Mouse (Mus musculus) E14TG2a.4 (cell line): Measurements from ENCODE around the gene Idnk.

Source experiments
- H3K27me3 ChIP-seq: 2 replicates; pipeline ENCODE4 v1.6.1; 2014; ENCODE audit warnings: low read length, control low read depth; ENCODE audit not compliant: insufficient read depth
- H3K36me3 ChIP-seq: 2 replicates; pipeline ENCODE4 v1.6.1; 2014; ENCODE audit warnings: low read length, control low read depth; ENCODE audit not compliant: insufficient read depth
- H3K4me1 ChIP-seq: replicated peaks from 2 replicates; pipeline ENCODE4 v1.6.1; 2014; ENCODE audit warnings: low read depth, low read length, control low read depth
- H3K4me3 ChIP-seq: replicated peaks from 2 replicates; pipeline ENCODE4 v1.5.1; 2014; ENCODE audit warnings: mild to moderate bottlenecking, low read length
- H3K9me3 ChIP-seq: 2 replicates; pipeline ENCODE4 v1.6.1; 2014; ENCODE audit warnings: low read length, control low read depth
- CTCF ChIP-seq: conservative IDR thresholded peaks from 2 replicates; pipeline ENCODE4 v1.5.1; 2014; ENCODE audit warnings: low read length
- NANOG ChIP-seq: IDR thresholded peaks from 2 replicates; pipeline ENCODE4 v1.6.1; 2014; ENCODE audit warnings: borderline replicate concordance, low read length, mixed read lengths
- POU5F1 ChIP-seq: IDR thresholded peaks from 2 replicates; pipeline ENCODE4 v1.6.1; 2014; ENCODE audit warnings: low read length, borderline replicate concordance

Idnk gene

DNA sequence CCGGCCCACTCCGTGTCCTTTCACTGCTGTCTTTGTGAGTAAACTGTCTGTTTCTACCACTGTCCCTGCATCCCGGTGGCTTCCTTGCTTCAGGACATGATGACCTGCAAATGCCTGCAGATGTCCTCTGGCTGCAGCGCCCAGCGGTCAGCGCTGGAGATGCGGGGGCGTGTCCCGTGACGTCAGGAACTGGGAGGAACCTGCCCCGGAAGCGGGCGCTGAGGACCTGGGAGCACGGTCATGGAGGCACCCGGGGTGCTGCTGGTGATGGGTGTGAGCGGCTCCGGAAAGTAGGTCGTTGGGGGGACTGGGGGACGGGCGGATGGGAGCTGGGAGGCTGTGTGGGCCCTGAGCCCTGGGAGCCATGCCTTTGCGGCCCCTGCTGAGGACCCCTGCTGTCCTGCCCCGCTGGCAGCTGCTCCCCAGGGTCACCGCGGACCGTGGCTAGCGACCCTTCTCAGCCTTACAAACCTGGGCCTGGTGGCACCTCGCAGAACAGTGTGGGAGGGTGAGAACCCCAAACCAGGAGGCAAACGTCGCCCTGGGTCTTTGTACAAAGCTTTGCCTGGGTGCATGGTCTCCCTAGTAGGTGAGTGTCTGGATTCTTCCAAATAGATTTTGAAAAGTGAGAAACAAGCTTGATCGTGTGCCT lies at the start of gene Idnk:
Gene Idnk (plus strand): TSS at position 203 of the 652 bp plus-strand sequence.
- H3K36me3 ChIP-seq, result 0 out of 2 replicates have a peak, but pooled peaks cover 7% of the 10 kb centered on the region
- peaks cover 28% of the 10 kb centered on the region for H3K4me1 ChIP-seq
- peaks cover 22% of the 10 kb centered on the region for H3K27me3 ChIP-seq
- peak within 1 kb of the TSS; percentile 85 for H3K4me3 ChIP-seq
- TF ChIP-seq NANOG (no peak), CTCF (no peak), POU5F1 (no peak)
- H3K9me3 ChIP-seq, result 0 out of 2 replicates have a peak, but pooled peaks cover 6% of the 10 kb centered on the region

DNA sequence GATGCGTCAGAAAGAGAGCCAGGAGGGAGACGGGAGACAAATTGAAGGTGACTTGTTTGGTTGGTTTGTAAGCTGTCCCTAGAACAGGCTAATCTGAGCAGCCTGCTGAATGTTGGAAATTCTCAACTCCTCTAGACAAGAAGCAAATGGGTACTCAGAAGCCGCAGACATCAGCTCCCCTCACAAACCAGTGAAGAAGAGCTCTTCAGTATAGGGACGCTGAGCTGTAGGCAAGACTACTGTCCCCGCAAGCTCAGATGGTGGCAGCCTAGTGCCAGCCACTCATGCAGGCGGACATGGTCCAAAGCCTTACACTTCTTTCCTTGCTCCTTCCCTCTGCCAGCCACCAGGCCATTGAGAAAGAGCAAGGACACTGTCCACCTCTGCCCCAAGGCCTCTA lies 46.1 kb upstream of the Idnk start:
- TF ChIP-seq POU5F1, result no peak
- no peak for TF ChIP-seq CTCF
- no peak for TF ChIP-seq NANOG
- Histone ChIP-seq H3K9me3 (no peaks in the 10 kb centered on the region), H3K4me1 (peaks cover 17% of the 10 kb centered on the region), H3K4me3 (no peak overlapping the region), H3K27me3 (peaks cover 54% of the 10 kb centered on the region), H3K36me3 (no peaks in the 10 kb centered on the region)

DNA sequence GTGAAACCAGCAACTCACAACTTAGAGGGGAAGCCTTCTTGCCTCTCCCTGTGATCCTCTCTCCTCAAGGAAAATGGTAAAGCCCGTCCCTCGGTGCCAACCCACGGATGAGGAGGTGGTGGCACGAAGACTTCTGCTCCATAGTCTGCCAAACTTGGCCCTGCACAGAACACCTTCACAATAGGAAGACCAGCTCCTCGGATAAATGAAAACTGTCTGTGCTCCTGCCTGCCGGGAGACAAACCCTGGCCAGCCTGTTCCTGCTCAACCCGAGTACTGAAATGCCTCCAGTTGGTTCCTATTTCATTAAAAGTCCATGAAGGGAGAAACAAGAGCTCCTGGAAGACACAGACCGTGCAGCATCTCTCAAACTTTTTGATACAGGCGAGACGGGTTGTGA lies 45.3 kb upstream of the Idnk start:
- TF ChIP-seq CTCF (no peak), NANOG (no peak), POU5F1 (no peak)
- peaks cover 18% of the 10 kb centered on the region for H3K4me1 ChIP-seq
- peaks cover 54% of the 10 kb centered on the region for H3K27me3 ChIP-seq

DNA sequence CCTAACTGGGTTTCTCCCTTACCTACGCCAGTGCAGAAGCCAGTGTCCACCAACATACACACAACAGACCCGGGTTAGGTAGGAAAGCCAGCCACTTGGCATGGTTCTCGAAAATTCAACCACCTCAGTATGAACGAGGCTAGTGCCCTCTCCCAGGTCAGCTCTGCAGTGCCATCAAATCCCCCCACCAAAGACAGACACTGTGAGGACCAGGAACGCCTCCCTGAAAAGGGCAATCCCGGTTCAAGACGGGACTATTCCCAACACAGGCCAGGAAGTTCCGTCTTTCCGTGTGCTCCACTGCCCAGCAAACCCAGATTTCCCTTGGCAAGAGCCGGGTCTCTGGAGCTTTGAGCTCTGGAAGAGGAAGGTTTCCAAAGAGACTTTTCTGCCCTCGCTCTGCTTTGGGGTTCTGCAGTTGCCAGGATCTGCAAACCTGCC lies 44.8 kb upstream of the Idnk start:
- Histone ChIP-seq H3K36me3 (no peaks in the 10 kb centered on the region), H3K4me3 (peak overlapping the region; percentile 67), H3K27me3 (peaks cover 54% of the 10 kb centered on the region), H3K9me3 (no peaks in the 10 kb centered on the region), H3K4me1 (peaks cover 23% of the 10 kb centered on the region)
- TF ChIP-seq CTCF (no peak), POU5F1 (no peak), NANOG (no peak)

More for the DNA sequence above, 45.3 kb upstream of the Idnk start:
- Histone ChIP-seq H3K4me3 (no peak overlapping the region), H3K9me3 (no peaks in the 10 kb centered on the region), H3K36me3 (no peaks in the 10 kb centered on the region)

DNA sequence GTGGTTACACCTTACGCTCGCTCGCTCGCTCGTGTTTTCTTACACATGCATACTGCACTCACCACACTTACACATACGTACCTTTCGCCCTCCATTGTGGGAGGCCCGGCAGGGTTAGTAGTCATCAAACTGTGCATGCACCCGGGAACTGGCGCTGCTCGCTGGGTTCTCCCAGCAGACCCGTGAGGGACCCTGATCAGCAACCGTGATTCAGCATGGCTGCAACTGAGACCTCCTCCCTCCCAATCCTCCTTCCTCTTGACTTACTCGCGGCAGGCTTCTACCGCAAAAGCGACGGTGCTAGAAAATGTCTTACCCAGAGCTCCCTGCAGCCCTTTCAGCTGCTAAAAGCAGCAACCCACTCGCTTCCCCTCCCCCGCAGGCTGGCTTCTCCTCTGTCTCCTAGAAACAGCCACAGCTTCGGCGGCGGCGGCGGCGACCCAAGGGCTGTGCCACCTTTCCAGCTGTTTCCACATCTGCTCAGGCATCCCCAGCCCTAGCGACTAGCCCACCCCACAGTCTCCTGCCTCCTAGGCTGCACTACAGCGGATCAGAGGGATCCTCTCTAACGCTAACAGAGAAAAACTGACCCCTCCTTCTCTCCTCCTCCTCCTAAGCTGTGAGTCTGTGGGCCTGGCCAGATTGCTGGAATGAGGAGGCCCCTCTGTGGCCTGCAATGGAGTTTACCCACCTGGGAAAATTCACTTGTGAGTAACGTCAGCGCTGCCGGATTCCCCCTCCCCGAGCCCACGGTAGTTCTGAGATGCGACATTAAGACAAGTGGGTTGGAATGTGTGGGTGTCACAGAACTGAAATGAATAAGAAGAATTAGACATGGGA lies 44.2 kb upstream of the Idnk start, which contains the start of gene Klhl3:
Gene Klhl3 (minus strand): TSS at position 532 of the 840 bp plus-strand sequence.
- H3K27me3 ChIP-seq, result peaks cover 54% of the 10 kb centered on the region
- H3K36me3 ChIP-seq, result no peaks in the 10 kb centered on the region
- H3K4me3 ChIP-seq, result peak within 1 kb of the TSS; percentile 67
- H3K9me3 ChIP-seq, result no peaks in the 10 kb centered on the region
- H3K4me1 ChIP-seq, result peaks cover 25% of the 10 kb centered on the region
- TF ChIP-seq CTCF (no peak), POU5F1 (no peak), NANOG (no peak)

DNA sequence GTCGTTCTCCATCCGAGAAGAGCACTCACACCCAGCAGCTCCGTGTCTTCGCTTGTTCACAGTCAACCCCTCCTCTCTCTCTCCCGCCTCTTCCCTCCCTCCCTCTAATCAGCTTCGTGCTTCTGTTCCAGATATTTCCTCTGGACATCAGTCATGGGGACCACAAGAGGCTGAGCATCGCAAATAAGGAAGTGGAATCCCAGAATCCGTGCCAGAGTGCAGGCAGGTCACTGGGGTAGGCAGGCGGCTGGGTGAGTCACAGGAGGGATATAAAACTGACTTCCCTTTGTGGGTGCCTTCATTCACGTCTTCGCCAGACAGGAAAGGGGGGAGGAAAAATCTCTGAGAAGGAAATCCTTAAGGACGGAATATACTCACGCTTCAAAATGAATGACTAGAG lies 42.2 kb upstream of the Idnk start:
- Histone ChIP-seq H3K4me3 (no peak overlapping the region), H3K36me3 (no peaks in the 10 kb centered on the region), H3K4me1 (peaks cover 26% of the 10 kb centered on the region), H3K9me3 (no peaks in the 10 kb centered on the region), H3K27me3 (peaks cover 51% of the 10 kb centered on the region)
- TF ChIP-seq POU5F1 (no peak), CTCF (no peak)

DNA sequence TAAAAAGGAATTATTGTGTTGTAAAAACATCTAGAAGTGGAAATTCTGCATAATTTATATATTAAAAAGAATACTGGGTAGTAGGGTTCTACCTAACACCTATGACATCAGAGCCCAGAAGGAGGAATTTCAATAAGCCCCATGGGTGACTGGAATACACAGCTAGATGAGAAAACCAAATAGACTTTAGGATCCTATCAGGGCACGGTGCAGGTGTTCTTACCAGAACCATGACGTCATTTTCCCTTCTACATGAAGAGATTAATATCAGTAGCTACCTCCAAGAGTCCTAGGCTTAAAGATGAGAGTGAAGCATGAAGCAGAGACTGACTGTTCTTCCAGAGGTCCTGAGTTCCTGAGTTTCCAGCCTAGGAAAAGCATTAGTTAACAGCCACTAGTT lies 40.6 kb upstream of the Idnk start:
- no peaks in the 10 kb centered on the region for H3K36me3 ChIP-seq
- no peaks in the 10 kb centered on the region for H3K9me3 ChIP-seq
- peaks cover 42% of the 10 kb centered on the region for H3K27me3 ChIP-seq
- no peak overlapping the region for H3K4me3 ChIP-seq
- no peak for TF ChIP-seq CTCF
- no peak for TF ChIP-seq POU5F1
- no peak for TF ChIP-seq NANOG
- H3K4me1 ChIP-seq, result peaks cover 26% of the 10 kb centered on the region

DNA sequence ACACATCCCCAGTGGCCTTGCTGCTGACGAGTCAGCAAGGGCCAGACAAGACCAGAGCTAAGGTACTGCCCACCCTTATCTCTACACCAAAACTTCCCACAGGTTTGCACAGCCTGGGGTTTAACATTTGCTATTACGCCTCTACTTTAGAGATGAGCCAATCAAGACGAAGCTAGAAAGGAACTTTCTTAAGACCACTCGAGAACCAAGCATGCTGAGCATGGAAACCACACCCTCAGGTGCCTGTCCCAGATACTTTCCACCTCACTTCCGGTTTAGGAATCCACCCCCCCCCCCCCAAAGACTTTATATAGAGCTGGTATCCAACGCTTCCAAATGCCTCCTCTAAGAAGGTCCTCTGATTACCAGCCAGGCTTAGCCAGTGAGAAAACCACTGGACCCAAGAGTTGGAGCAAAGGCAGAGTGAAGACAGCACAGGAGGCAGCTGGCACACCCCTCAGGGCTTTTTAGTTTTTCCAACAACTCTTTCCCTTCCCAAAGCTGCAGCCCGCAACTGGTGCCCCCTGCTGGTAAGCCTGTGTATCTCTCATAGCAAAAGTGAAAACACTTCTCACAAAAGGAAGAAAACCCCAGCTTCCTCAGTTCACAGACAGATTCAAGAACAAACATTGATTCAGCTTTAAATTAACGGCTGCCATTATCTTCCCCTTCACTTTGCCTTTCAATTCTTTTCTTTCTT lies 40.0 kb upstream of the Idnk start:
- H3K4me3 ChIP-seq, result no peak overlapping the region
- H3K36me3 ChIP-seq, result no peaks in the 10 kb centered on the region
- TF ChIP-seq POU5F1, result no peak
- TF ChIP-seq CTCF, result peak; percentile 89
- no peak for TF ChIP-seq NANOG
- peaks cover 25% of the 10 kb centered on the region for H3K4me1 ChIP-seq
- H3K9me3 ChIP-seq, result no peaks in the 10 kb centered on the region
- peaks cover 35% of the 10 kb centered on the region for H3K27me3 ChIP-seq
